ENCODE assay signal across 8 mouse cellular contexts in the genomic region with DNA sequence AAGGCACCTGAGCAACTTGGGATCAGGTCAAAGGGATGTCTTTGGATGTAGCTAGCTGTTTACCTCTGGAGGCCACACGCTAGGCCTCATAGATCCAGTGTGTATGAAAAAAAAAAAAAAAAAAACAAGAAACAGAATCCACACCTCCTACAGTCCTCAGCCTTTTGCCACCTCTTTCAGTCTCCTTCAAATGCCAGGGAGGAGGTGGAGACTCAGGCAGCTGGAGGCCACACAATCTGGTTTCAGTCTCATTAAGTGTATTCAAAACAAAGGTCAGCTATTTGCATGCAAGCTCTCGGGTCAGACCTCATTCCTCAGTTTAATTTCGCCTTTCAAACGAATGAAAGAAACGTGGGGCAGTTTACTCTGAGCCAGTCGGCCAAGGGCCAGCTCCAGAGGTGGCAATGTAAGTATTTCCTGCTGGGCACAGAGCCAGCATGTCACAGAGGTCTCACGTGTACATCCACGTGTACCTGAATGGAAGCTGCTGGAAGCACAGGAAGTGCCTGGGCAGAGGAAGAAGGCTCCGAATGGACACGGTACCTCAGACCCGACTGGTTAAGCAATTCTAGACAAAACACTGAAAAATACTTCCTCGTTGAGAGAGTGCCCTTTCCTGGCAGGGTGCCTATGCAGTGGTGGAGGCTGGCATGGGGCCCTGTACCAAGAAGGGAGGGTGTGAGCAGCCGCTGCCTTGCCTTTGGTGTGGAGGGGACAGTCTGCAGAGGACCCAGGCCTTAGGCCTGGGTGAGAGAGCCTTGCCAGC.
DNase-seq lines count a peak whose midpoint lies in the region; ATAC-seq lines count a peak whose summit lies in the region.

No protein-coding gene starts in this region.

- no peaks in the 10 kb centered on the region for H3K27me3 ChIP-seq in liver, embryonic 16.5 days (ENCODE audit: control insufficient read depth, insufficient read depth, low read depth, low read length)
- peaks cover 3% of the 10 kb centered on the region; the same call in 1 of the 2 replicates for H3K27me3 ChIP-seq in liver, embryonic 12.5 days (replicated peaks)
- H3K27me3 ChIP-seq in embryonic facial prominence, embryonic 10.5 days (replicated peaks; ENCODE audit: low read depth, poor library complexity, severe bottlenecking) = no peaks in the 10 kb centered on the region
- no peaks in the 10 kb centered on the region for H3K27me3 ChIP-seq in neural tube, embryonic 15.5 days (replicated peaks)

- H3K4me2 ChIP-seq in liver, embryonic 16.5 days (ENCODE audit: low read depth, low read length) = no peak overlapping the region
- no peak overlapping the region for H3K4me2 ChIP-seq in liver, embryonic 12.5 days
- no peak overlapping the region for H3K4me2 ChIP-seq in neural tube, embryonic 15.5 days

- intact Hi-C loops in left cerebral cortex, postnatal 36 days (cut with DNase I) = loop anchor here (5.0 kb wide), 2 partner anchors 39 to 51 kb away; no protein-coding TSS in a partner anchor

- peak; percentile 39 for ATAC-seq in liver, embryonic 16.5 days (ENCODE audit: low read depth)
- ATAC-seq in liver, embryonic 12.5 days = no peak
- peak; percentile 25; the same call in 1 of the 2 replicates for ATAC-seq in neural tube, embryonic 15.5 days (ENCODE audit: low FRiP score)

- no peaks in the 10 kb centered on the region for H3K36me3 ChIP-seq in liver, embryonic 16.5 days (ENCODE audit: control insufficient read depth, insufficient read depth)
- no peaks in the 10 kb centered on the region for H3K36me3 ChIP-seq in liver, embryonic 12.5 days
- H3K36me3 ChIP-seq in embryonic facial prominence, embryonic 10.5 days (replicated peaks) = 0 out of 2 replicates have a peak, but pooled peaks cover 4% of the 10 kb centered on the region
- no peaks in the 10 kb centered on the region for H3K36me3 ChIP-seq in neural tube, embryonic 15.5 days

- peak; percentile 26 for DNase-seq in embryonic facial prominence, embryonic 10.5 days (ENCODE audit: low spot score)
- DNase-seq in heart, adult 18-20 months = peak; percentile 73 to 78
- DNase-seq in kidney, adult 18-20 months = peak; percentile 98
- DNase-seq in left cerebral cortex, postnatal 36 days (ENCODE audit: low spot score in 2 of 2) = peak; percentile 58 to 64
- DNase-seq in urinary bladder, postnatal 4 days (ENCODE audit: low spot score in 2 of 2) = peak; percentile 70 to 81

- H3K27ac ChIP-seq in liver, embryonic 16.5 days (ENCODE audit: low read length) = no peak overlapping the region
- H3K27ac ChIP-seq in liver, embryonic 12.5 days = no peak overlapping the region
- peak overlapping the region; percentile 58; the same call in 1 of the 2 replicates for H3K27ac ChIP-seq in embryonic facial prominence, embryonic 10.5 days (replicated peaks)
- peak overlapping the region; percentile 45 for H3K27ac ChIP-seq in neural tube, embryonic 15.5 days (replicated peaks)

- H3K4me3 ChIP-seq in liver, embryonic 16.5 days (ENCODE audit: low read depth, low read length) = no peak overlapping the region
- H3K4me3 ChIP-seq in liver, embryonic 12.5 days = no peak overlapping the region
- H3K4me3 ChIP-seq in embryonic facial prominence, embryonic 10.5 days = no peak overlapping the region
- H3K4me3 ChIP-seq in neural tube, embryonic 15.5 days (replicated peaks) = no peak overlapping the region

- no peaks in the 10 kb centered on the region for H3K9me3 ChIP-seq in liver, embryonic 16.5 days (replicated peaks; ENCODE audit: control insufficient read depth, low read length)
- no peaks in the 10 kb centered on the region for H3K9me3 ChIP-seq in liver, embryonic 12.5 days (replicated peaks)
- no peaks in the 10 kb centered on the region for H3K9me3 ChIP-seq in embryonic facial prominence, embryonic 10.5 days
- H3K9me3 ChIP-seq in neural tube, embryonic 15.5 days (replicated peaks) = no peaks in the 10 kb centered on the region

- no peak overlapping the region for H3K9ac ChIP-seq in liver, embryonic 16.5 days (ENCODE audit: low read depth, low read length)
- H3K9ac ChIP-seq in liver, embryonic 12.5 days = no peak overlapping the region
- no peak overlapping the region for H3K9ac ChIP-seq in neural tube, embryonic 15.5 days (replicated peaks)

- WGBS in liver, embryonic 16.5 days (ENCODE audit: insufficient replicate concordance) = 25% methylated on average over 13 of the region's 13 CpGs
- WGBS in liver, embryonic 12.5 days (ENCODE audit: insufficient replicate concordance) = 31% methylated on average over 13 of the region's 13 CpGs
- 30% methylated on average over 13 of the region's 13 CpGs for WGBS in embryonic facial prominence, embryonic 10.5 days
- 16% methylated on average over 13 of the region's 13 CpGs for WGBS in neural tube, embryonic 15.5 days

- no peaks in the 10 kb centered on the region for H3K4me1 ChIP-seq in liver, embryonic 16.5 days (ENCODE audit: control insufficient read depth, low read depth, low read length)
- H3K4me1 ChIP-seq in liver, embryonic 12.5 days = no peaks in the 10 kb centered on the region
- H3K4me1 ChIP-seq in embryonic facial prominence, embryonic 10.5 days = peaks cover 63% of the 10 kb centered on the region
- peaks cover 65% of the 10 kb centered on the region for H3K4me1 ChIP-seq in neural tube, embryonic 15.5 days

Comparison
In these comparisons a context has a peak if more than half of its experiments do, and no peak if none do; other contexts are left out.
1. H3K27ac ChIP-seq: peak in embryonic facial prominence, embryonic 10.5 days (single experiment) and neural tube, embryonic 15.5 days (single experiment); none in liver, embryonic 16.5 days (single experiment) and liver, embryonic 12.5 days (single experiment).
2. DNase-seq: peak in every context shown above with its lines; median percentile 98 in kidney, adult 18-20 months; 76 in heart, adult 18-20 months; 76 in urinary bladder, postnatal 4 days; 61 in left cerebral cortex, postnatal 36 days; 26 in embryonic facial prominence, embryonic 10.5 days.